Mouse (Mus musculus) ovary, adult 18-20 months (tissue): ENCODE measurements around the gene Far1.
A peak's percentile ranks its signal among the peaks of the same experiment; 100 is the strongest.

Source experiments
- DNase-seq: peaks from one replicate; pipeline ENCODE4 v3.0.0; 2022; ENCODE audit warnings: low spot score, mixed read lengths

The Far1 gene

DNA sequence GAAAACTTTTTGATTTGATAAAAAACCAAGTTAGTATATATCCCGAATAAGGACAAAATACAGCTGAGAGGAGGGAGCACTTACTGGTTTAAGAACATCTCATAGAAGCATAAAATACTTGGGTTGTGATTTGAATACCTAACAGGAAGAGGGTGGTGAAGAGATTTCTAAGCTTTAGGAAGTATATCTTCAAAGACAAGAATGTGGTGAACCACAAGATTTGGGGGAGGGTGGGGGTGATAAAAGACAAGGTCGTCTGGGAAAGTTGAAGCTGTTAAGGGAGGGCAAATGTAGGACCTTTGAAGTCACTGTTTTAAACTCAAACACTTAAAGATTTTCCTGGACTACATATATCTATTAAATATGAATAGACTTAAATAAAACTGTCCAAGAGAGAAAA is 59.1 kb downstream of the Far1 start:
- DNase-seq = no peak

GRCm38 (mm10) chr7:113582111-113582510 is 68.5 kb downstream of the Far1 start:
- no peak for DNase-seq

DNA sequence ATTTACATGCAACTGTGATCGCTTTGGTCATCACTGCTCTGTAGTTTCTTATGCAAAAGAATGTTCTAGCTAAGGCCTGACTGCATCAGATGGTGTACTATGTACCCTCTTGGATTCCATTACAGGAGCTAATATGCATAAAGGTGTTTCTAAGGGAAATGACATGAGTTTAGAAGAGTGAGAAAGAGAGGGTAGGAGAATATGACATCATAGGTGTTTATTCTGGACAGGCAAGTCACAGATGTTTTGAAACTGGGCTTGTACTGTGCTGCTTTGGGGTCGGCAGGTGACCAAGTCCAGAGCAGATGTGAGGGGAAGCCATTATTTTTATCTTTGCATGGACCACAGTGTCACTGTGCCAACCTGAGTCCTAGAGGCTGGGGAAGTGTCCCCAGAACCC is 75.6 kb downstream of the Far1 start:
- DNase-seq = no peak

- no peak for DNase-seq
These were observed 76.7 kb downstream of the Far1 start for GRCm38 (mm10) chr7:113590330-113590729.

- no peak for DNase-seq
These were observed 77.5 kb downstream of the Far1 start for GRCm38 (mm10) chr7:113591084-113591483.

GRCm38 (mm10) chr7:113591557-113592354 is 78.1 kb downstream of the Far1 start:
- no peak for DNase-seq

DNA sequence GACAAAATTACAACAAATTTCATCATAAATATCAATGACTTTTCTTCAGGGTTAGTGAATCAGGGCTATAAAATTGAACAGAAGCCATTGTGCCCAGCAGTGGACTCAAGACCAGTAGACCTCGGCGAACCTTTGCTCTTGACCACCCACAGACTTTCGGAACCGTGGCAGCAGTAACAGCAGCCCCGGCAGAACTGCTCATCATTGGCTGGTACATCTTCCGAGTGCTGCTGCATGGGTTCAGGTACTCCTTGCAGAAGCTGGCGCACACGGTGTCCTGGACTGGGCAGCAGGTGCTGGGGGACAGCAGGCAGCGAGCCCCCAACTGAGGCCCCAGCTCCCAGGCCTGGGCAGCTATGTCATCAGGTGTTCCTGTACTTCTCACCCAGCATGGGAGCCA is 79.1 kb downstream of the Far1 start:
- DNase-seq = no peak

- no peak for DNase-seq
These were observed 80.7 kb downstream of the Far1 start for GRCm38 (mm10) chr7:113594363-113594762.

DNA sequence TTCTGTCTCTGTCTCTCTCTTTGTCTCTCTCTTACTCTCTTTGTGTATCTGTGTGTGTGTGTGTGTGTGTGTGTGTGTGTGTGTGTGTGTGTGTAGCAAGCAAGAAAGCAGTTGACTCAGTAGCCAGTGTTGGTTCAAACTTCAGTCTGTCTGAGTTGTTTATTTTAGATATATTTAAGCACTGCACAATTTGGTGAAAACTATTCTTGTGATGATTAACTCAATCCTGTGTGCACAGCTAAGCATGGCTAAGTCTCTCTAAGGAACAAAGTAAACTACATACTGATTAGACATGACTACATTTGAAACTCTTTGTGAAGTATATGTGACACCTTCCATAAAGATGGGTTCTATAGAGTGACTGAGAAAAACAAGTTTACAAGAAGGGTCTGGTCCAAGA is 83.6 kb downstream of the Far1 start:
- no peak for DNase-seq

- DNase-seq = no peak
These were observed 88.2 kb downstream of the Far1 start for GRCm38 (mm10) chr7:113601803-113602202.

DNA sequence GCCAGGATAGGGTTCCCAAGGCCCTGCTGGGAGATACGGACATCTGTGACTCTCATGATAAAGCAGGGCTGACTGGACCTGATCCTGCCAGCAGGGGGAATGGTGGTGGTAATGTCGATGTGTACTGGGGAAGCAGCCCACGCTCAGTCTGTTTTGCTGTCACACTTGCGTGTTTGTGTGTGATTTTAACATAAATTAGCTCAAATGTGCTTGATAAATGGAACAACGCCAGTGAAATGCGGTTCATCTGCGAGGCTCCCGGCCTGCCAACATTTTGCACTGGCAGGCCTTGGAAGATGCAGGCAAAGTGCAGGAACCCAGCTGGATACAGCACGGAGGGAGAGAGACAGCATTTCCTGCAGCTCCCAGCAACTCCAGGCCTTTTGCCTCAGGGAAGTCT is 94.3 kb downstream of the Far1 start:
- peak; percentile 14 for DNase-seq

DNA sequence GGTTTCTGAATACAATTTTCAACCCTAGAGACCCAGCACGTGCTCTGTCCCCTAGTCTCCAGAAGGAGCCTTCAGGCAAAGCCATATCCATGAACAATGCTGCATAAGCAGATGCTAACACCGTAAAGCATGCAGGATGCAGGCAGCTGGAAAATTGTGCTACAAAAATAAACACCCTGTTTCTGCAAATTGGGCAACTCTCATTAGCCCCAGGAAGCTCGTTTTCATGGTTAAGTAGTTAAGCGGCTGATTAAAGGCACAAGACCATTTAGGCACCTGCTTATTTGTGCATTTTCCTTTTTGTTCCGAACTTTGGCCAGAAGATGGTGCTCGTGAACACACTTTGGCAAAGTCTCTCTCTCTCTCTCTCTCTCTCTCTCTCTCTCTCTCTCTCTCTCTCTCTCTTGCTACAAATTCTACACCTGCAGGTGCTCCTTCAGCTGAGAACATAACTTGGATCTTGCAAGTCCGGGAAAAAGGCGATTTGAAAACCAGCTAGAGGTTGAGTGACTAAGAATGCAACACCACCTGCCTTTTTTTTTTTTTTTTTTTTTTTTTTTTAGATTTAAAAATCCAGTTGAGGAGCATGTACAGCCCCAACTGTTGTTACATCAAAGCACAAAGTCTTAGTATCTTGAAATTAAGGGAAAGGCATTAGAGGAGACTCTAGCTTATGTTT is 95.5 kb downstream of the Far1 start:
- no peak for DNase-seq

GRCm38 (mm10) chr7:113612628-113613027 is 99.0 kb downstream of the Far1 start:
- no peak for DNase-seq

- DNase-seq = no peak
These were observed 100.7 kb downstream of the Far1 start for GRCm38 (mm10) chr7:113614198-113614927.

- no peak for DNase-seq
These were observed 105.5 kb downstream of the Far1 start for GRCm38 (mm10) chr7:113619166-113619565.

DNA sequence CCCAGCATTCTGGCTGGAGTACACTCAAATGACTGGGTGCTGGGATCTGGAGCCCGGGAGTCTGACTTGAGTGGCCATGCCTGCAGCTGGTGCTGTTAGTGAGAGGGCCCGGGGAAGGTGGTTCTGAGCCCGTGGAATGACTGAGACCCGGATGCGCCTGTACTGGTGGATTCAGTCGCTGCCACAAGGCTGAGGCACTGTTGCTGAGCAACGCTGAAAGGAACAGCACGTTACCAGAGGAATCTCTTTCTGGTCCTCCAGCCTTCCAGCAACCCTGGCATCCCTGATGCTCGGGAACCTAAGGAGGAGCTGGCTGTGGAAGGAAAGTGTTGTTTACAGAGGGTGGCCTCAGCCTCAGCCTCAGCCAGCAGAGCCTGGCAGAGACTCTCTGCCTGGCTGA is 106.1 kb downstream of the Far1 start:
- no peak for DNase-seq
